8 mouse cellular contexts compared by ENCODE assay signal in genomic region chr19:5845319-5846135, GRCm38 (mm10). TPM values are rescaled to one million over a fixed set of nuclear protein-coding genes. Genes with fewer than 3 reads are reported as not detected.
A peak's percentile ranks its signal among the peaks of the same experiment; 100 is the strongest.
DNase-seq lines count a peak whose midpoint lies in the region; ATAC-seq lines count a peak whose summit lies in the region.

No protein-coding gene starts in this region.

- H3K36me3 ChIP-seq in forebrain, embryonic 15.5 days, result no peaks in the 10 kb centered on the region
- H3K36me3 ChIP-seq in lung, embryonic 16.5 days (ENCODE audit: control insufficient read depth, insufficient read depth, low read length), result no peaks in the 10 kb centered on the region

- H3K27me3 ChIP-seq in forebrain, embryonic 15.5 days, result no peaks in the 10 kb centered on the region
- H3K27me3 ChIP-seq in lung, embryonic 16.5 days (ENCODE audit: control insufficient read depth, insufficient read depth, low read depth, low read length), result no peaks in the 10 kb centered on the region

- H3K9ac ChIP-seq in forebrain, embryonic 15.5 days (replicated peaks), result peak overlapping the region; percentile 47
- peak overlapping the region; percentile 76 for H3K9ac ChIP-seq in lung, embryonic 16.5 days (ENCODE audit: low read length)

- H3K4me2 ChIP-seq in forebrain, embryonic 15.5 days (replicated peaks), result peak overlapping the region; percentile 65
- peak overlapping the region; percentile 61 for H3K4me2 ChIP-seq in lung, embryonic 16.5 days (ENCODE audit: low read depth, low read length)

- peak; percentile 98 for DNase-seq in ES-CJ7 (ENCODE audit: low read depth, low spot score)
- peak; percentile 95 for DNase-seq in c-Kit-positive CD71-positive TER-119-positive erythroid progenitor cells, embryonic 14.5 days (ENCODE audit: low spot score)
- DNase-seq in layer of hippocampus, adult 9-10 months (ENCODE audit: low spot score), result peak; percentile 85
- DNase-seq in ovary, postnatal 10 days (ENCODE audit: low spot score), result peak; percentile 94
- DNase-seq in thymus, postnatal 10 days (ENCODE audit: low spot score in 2 of 2), result peak; percentile 94 to 95

- H3K27ac ChIP-seq in forebrain, embryonic 15.5 days (replicated peaks), result peak overlapping the region; percentile 98
- H3K27ac ChIP-seq in lung, embryonic 16.5 days (ENCODE audit: low read length), result peak overlapping the region; percentile 100

- H3K4me3 ChIP-seq in forebrain, embryonic 15.5 days, result peak overlapping the region; percentile 41
- H3K4me3 ChIP-seq in lung, embryonic 16.5 days (ENCODE audit: low read length), result peak overlapping the region; percentile 49

- H3K9me3 ChIP-seq in forebrain, embryonic 15.5 days, result no peaks in the 10 kb centered on the region
- no peaks in the 10 kb centered on the region for H3K9me3 ChIP-seq in lung, embryonic 16.5 days (ENCODE audit: control insufficient read depth, low read length)

- H3K4me1 ChIP-seq in forebrain, embryonic 15.5 days, result peaks cover 76% of the 10 kb centered on the region
- peaks cover 78% of the 10 kb centered on the region for H3K4me1 ChIP-seq in lung, embryonic 16.5 days (replicated peaks; ENCODE audit: control insufficient read depth, insufficient read depth, low read length)

- ATAC-seq in forebrain, embryonic 15.5 days (replicated peaks), result peak; percentile 53
- peak; percentile 36 to 43 for ATAC-seq in hematopoietic stem cell, adult 5-6 weeks (replicated peaks in 1 of 2; ENCODE audit: insufficient read depth in 1 of 2, low FRiP score in 2 of 2, low TSS enrichment in 1 of 2, low read depth in 1 of 2, poor library complexity in 2 of 2, severe bottlenecking in 2 of 2)
- ATAC-seq in lung, embryonic 16.5 days (ENCODE audit: low read depth), result peak; percentile 68

- WGBS in forebrain, embryonic 15.5 days, result 6% methylated on average over 45 of the region's 45 CpGs
- 4% methylated on average over 45 of the region's 45 CpGs for WGBS in lung, embryonic 16.5 days

RNA-seq across cellular contexts. Expression of gene Frmd8, which starts 29.5 kb away (rescaled TPM):
- 19.5 and 23.3 TPM in 2 replicates for polyA plus RNA-seq in forebrain, embryonic 15.5 days (2015; fragmentation: Nextera tagmentation; extraction: Ambion mirVana)
- 26.4 and 31.8 TPM in 2 replicates for total RNA-seq in hematopoietic stem cell, adult 5-6 weeks (2017)
- 56.4 and 61.1 TPM in 2 replicates for polyA plus RNA-seq in lung, embryonic 16.5 days (2015; fragmentation: Nextera tagmentation; extraction: Ambion mirVana)

RNA-seq across cellular contexts. Expression of gene Slc25a45, which starts 32.1 kb away (rescaled TPM):
- 1.2 and 1.7 TPM in 2 replicates for polyA plus RNA-seq in forebrain, embryonic 15.5 days (2015; fragmentation: Nextera tagmentation; extraction: Ambion mirVana)
- total RNA-seq in hematopoietic stem cell, adult 5-6 weeks (2017), result 48.1 and 60.3 TPM in 2 replicates
- 5.7 and 6.2 TPM in 2 replicates for polyA plus RNA-seq in lung, embryonic 16.5 days (2015; fragmentation: Nextera tagmentation; extraction: Ambion mirVana)

RNA-seq across cellular contexts. Expression of gene Tigd3, which starts 48.4 kb away (rescaled TPM):
- polyA plus RNA-seq in forebrain, embryonic 15.5 days (2015; fragmentation: Nextera tagmentation; extraction: Ambion mirVana), result 12.9 and 14.3 TPM in 2 replicates
- 2.4 and 2.6 TPM in 2 replicates for total RNA-seq in hematopoietic stem cell, adult 5-6 weeks (2017)
- polyA plus RNA-seq in lung, embryonic 16.5 days (2015; fragmentation: Nextera tagmentation; extraction: Ambion mirVana), result 2.5 and 3.2 TPM in 2 replicates

Comparison
In these comparisons a context has a peak if more than half of its experiments do, and no peak if none do; other contexts are left out.
1. Peak in every context shown above with its lines: DNase-seq, ATAC-seq, H3K4me3 ChIP-seq and H3K27ac ChIP-seq.